9 mouse cellular contexts compared by ENCODE assay signal in genomic region chr3:65586483-65586905, GRCm38 (mm10). TPM values are rescaled to one million over a fixed set of nuclear protein-coding genes. Genes with fewer than 3 reads are reported as not detected.
DNase-seq lines count a peak whose midpoint lies in the region; ATAC-seq and TF ChIP-seq lines count a peak whose summit lies in the region.
"Had no signal": no experiment of that assay in that cellular context is flagged by ENCODE, and none has a peak within 500 bp of the region (broad histone marks: within the 10 kb centered on the region; RNA-seq: fewer than 3 reads in every experiment).

No protein-coding gene starts in this region.

- no peak for TF ChIP-seq CTCF in heart, adult 2 months (IDR thresholded peaks at IDR 0.05)
- TF ChIP-seq CTCF in cortical plate, adult 2 months (IDR thresholded peaks at IDR 0.05; ENCODE audit: extremely low read depth, insufficient read depth, low read length) = no peak
- no peak for TF ChIP-seq CTCF in midbrain, postnatal 0 days (IDR thresholded peaks at IDR 0.05)
- TF ChIP-seq CTCF in testis, adult 2 months (IDR thresholded peaks at IDR 0.05; ENCODE audit: control insufficient read depth, insufficient read depth, insufficient replicate concordance, low read depth, low read length) = no peak

- H3K9me3 ChIP-seq in heart, embryonic 12.5 days (replicated peaks) = no peaks in the 10 kb centered on the region
- H3K9me3 ChIP-seq in kidney, embryonic 16.5 days (ENCODE audit: low read length) = no peaks in the 10 kb centered on the region
- no peaks in the 10 kb centered on the region for H3K9me3 ChIP-seq in midbrain, postnatal 0 days (ENCODE audit: low read length)

- H3K4me3 ChIP-seq in heart, adult 2 months = peak overlapping the region; percentile 26; the same call in 1 of the 2 replicates
- H3K4me3 ChIP-seq in cortical plate, adult 2 months (ENCODE audit: insufficient read depth, low read length) = peak overlapping the region; percentile 10; the same call in 1 of the 2 replicates
- H3K4me3 ChIP-seq in heart, embryonic 12.5 days = peak overlapping the region; percentile 41
- peak overlapping the region; percentile 37 for H3K4me3 ChIP-seq in kidney, embryonic 16.5 days (ENCODE audit: low read length)
- peak overlapping the region; percentile 28 for H3K4me3 ChIP-seq in midbrain, postnatal 0 days (ENCODE audit: low read depth, low read length)
- H3K4me3 ChIP-seq in testis, adult 2 months (ENCODE audit: control insufficient read depth, low read depth, low read length) = peak overlapping the region; percentile 68

- peak; percentile 29 to 40 for DNase-seq in heart, adult 2 months
- DNase-seq in heart, postnatal 25 days (ENCODE audit: low spot score) = no peak
- peak; percentile 12 for DNase-seq in liver
- DNase-seq in midbrain, postnatal 0 days (ENCODE audit: low spot score) = peak; percentile 48

- H3K27me3 ChIP-seq in heart, adult 2 months (ENCODE audit: control insufficient read depth, insufficient read depth, low read length) = no peaks in the 10 kb centered on the region
- H3K27me3 ChIP-seq in heart, embryonic 12.5 days (replicated peaks) = no peaks in the 10 kb centered on the region
- no peaks in the 10 kb centered on the region for H3K27me3 ChIP-seq in kidney, embryonic 16.5 days (ENCODE audit: insufficient read depth, low read length)
- H3K27me3 ChIP-seq in midbrain, postnatal 0 days (ENCODE audit: insufficient read depth, low read length) = no peaks in the 10 kb centered on the region
- no peaks in the 10 kb centered on the region for H3K27me3 ChIP-seq in testis, adult 2 months (ENCODE audit: control insufficient read depth, insufficient read depth, low read length)
- H3K27me3 ChIP-seq: Patski had no signal

- TF ChIP-seq POLR2A in heart, adult 2 months (IDR thresholded peaks at IDR 0.05; ENCODE audit: insufficient read depth, low read depth, low read length) = 0 out of 2 replicates have a peak, but pooled peaks have one; percentile 34
- no peak for TF ChIP-seq POLR2A in cortical plate, adult 2 months (IDR thresholded peaks at IDR 0.05; ENCODE audit: extremely low read depth, insufficient read depth, low read length)
- TF ChIP-seq POLR2A in testis, adult 2 months (IDR thresholded peaks at IDR 0.05; ENCODE audit: control insufficient read depth, low read depth, low read length) = 0 out of 2 replicates have a peak, but pooled peaks have one; percentile 30

- H3K4me2 ChIP-seq in heart, embryonic 12.5 days = peak overlapping the region; percentile 67
- peak overlapping the region; percentile 62 for H3K4me2 ChIP-seq in kidney, embryonic 16.5 days (replicated peaks; ENCODE audit: low read depth, low read length)
- peak overlapping the region; percentile 55 for H3K4me2 ChIP-seq in midbrain, postnatal 0 days (ENCODE audit: low read depth, low read length, poor library complexity, severe bottlenecking)

- intact Hi-C loops in heart, adult 2 months (cut with DNase I) = no loop called here
- intact Hi-C loops in heart, postnatal 25 days (cut with DNase I) = no loop called here

- H3K27ac ChIP-seq in heart, adult 2 months = no peak overlapping the region
- no peak overlapping the region for H3K27ac ChIP-seq in cortical plate, adult 2 months (ENCODE audit: insufficient read depth, low read length)
- peak overlapping the region; percentile 8; the same call in 1 of the 2 replicates for H3K27ac ChIP-seq in heart, embryonic 12.5 days (ENCODE audit: poor library complexity, severe bottlenecking)
- no peak overlapping the region for H3K27ac ChIP-seq in kidney, embryonic 16.5 days (ENCODE audit: low read length)
- H3K27ac ChIP-seq in midbrain, postnatal 0 days (ENCODE audit: low read depth, low read length) = no peak overlapping the region
- peak overlapping the region; percentile 60; the same call in 1 of the 2 replicates for H3K27ac ChIP-seq in testis, adult 2 months (ENCODE audit: control insufficient read depth, insufficient read depth, low read depth, low read length)

- ATAC-seq in heart, embryonic 12.5 days (ENCODE audit: insufficient number of reproducible peaks, low FRiP score) = no peak
- peak; percentile 80 for ATAC-seq in kidney, embryonic 16.5 days (ENCODE audit: low FRiP score, low TSS enrichment)
- peak; percentile 76 for ATAC-seq in midbrain, postnatal 0 days (ENCODE audit: low FRiP score)
- ATAC-seq: Patski had no signal

- peaks cover 2% of the 10 kb centered on the region; the same call in 1 of the 2 replicates for H3K4me1 ChIP-seq in heart, adult 2 months (ENCODE audit: control insufficient read depth, insufficient read depth, low read length)
- 0 out of 2 replicates have a peak, but pooled peaks cover 2% of the 10 kb centered on the region for H3K4me1 ChIP-seq in cortical plate, adult 2 months (ENCODE audit: control insufficient read depth, insufficient read depth, low read length)
- peaks cover 9% of the 10 kb centered on the region; the same call in 1 of the 2 replicates for H3K4me1 ChIP-seq in heart, embryonic 12.5 days (replicated peaks)
- peaks cover 15% of the 10 kb centered on the region; the same call in 1 of the 2 replicates for H3K4me1 ChIP-seq in kidney, embryonic 16.5 days (ENCODE audit: insufficient read depth, low read length)
- H3K4me1 ChIP-seq in midbrain, postnatal 0 days (ENCODE audit: insufficient read depth, low read length) = peaks cover 10% of the 10 kb centered on the region; the same call in 1 of the 2 replicates
- peaks cover 6% of the 10 kb centered on the region for H3K4me1 ChIP-seq in testis, adult 2 months (ENCODE audit: control insufficient read depth, insufficient read depth, low read length)

- TF ChIP-seq EP300 in heart, adult 2 months (IDR thresholded peaks at IDR 0.05; ENCODE audit: insufficient read depth, low read depth, low read length) = 0 out of 2 replicates have a peak, but pooled peaks have one; percentile 7

- WGBS in heart, adult 2 months = 9% methylated on average over 16 of the region's 16 CpGs
- WGBS in heart, embryonic 12.5 days = 9% methylated on average over 16 of the region's 16 CpGs
- WGBS in kidney, embryonic 16.5 days = 6% methylated on average over 16 of the region's 16 CpGs
- WGBS in midbrain, postnatal 0 days = 1% methylated on average over 16 of the region's 16 CpGs

- no peaks in the 10 kb centered on the region for H3K36me3 ChIP-seq in heart, adult 2 months (ENCODE audit: control insufficient read depth, insufficient read depth, low read length)
- H3K36me3 ChIP-seq in heart, embryonic 12.5 days = no peaks in the 10 kb centered on the region
- no peaks in the 10 kb centered on the region for H3K36me3 ChIP-seq in kidney, embryonic 16.5 days (ENCODE audit: insufficient read depth, low read length)
- H3K36me3 ChIP-seq in midbrain, postnatal 0 days (ENCODE audit: insufficient read depth, low read length) = no peaks in the 10 kb centered on the region
- H3K36me3 ChIP-seq in testis, adult 2 months (ENCODE audit: control insufficient read depth, insufficient read depth, low read length) = no peaks in the 10 kb centered on the region

- H3K79me2 ChIP-seq in heart, adult 2 months (replicated peaks; ENCODE audit: control insufficient read depth, insufficient read depth, low read length) = no peaks in the 10 kb centered on the region

- H3K9ac ChIP-seq in heart, adult 2 months (ENCODE audit: low read depth, low read length) = peak overlapping the region; percentile 54
- H3K9ac ChIP-seq in heart, embryonic 12.5 days = peak overlapping the region; percentile 30; the same call in 1 of the 2 replicates
- H3K9ac ChIP-seq in kidney, embryonic 16.5 days (replicated peaks; ENCODE audit: low read length) = peak overlapping the region; percentile 53
- peak overlapping the region; percentile 19; the same call in 1 of the 2 replicates for H3K9ac ChIP-seq in midbrain, postnatal 0 days (replicated peaks; ENCODE audit: low read length, poor library complexity, severe bottlenecking)

RNA-seq across cellular contexts. Expression of gene Tiparp, which starts 58.3 kb away (rescaled TPM):
- total RNA-seq in heart, adult 2 months (2021) = 10 to 100 TPM; 11.1 to 12.9 TPM
- 2.9 and 4.6 TPM in 2 replicates for polyA plus RNA-seq in heart, adult 2 months (2012; rRNA removed)
- 10 to 100 TPM in 1 of 2 experiments, 1 to 10 TPM in 1; 9.9 to 11.5 TPM for total RNA-seq in heart, postnatal 25 days (2021)
- polyA plus RNA-seq in cortical plate, adult 2 months (2012; rRNA removed) = 6.4 and 8.2 TPM in 2 replicates
- 29.7 and 36.3 TPM in 2 replicates for polyA plus RNA-seq in heart, embryonic 12.5 days (2016; fragmentation: Nextera tagmentation; extraction: Ambion mirVana)
- polyA plus RNA-seq in kidney, embryonic 16.5 days (2015; fragmentation: Nextera tagmentation; extraction: Ambion mirVana) = 27.4 and 28.3 TPM in 2 replicates
- 15.8 and 20.1 TPM in 2 replicates for total RNA-seq in midbrain, postnatal 0 days (2014; rRNA removed)
- polyA plus RNA-seq in midbrain, postnatal 0 days (2015; fragmentation: Nextera tagmentation; extraction: Ambion mirVana) = 15.3 and 16.1 TPM in 2 replicates
- polyA plus RNA-seq in testis, adult 2 months (2012; rRNA removed) = 3.1 and 3.7 TPM in 2 replicates

Comparison
In these comparisons a context has a peak if more than half of its experiments do, and no peak if none do; other contexts are left out.
1. H3K27ac ChIP-seq: peak in heart, embryonic 12.5 days (single experiment) and testis, adult 2 months (single experiment); none in heart, adult 2 months (single experiment), cortical plate, adult 2 months (single experiment), kidney, embryonic 16.5 days (single experiment) and midbrain, postnatal 0 days (single experiment).
2. H3K4me3 ChIP-seq: peak in every context shown above with its lines; median percentile 68 in testis, adult 2 months; 41 in heart, embryonic 12.5 days; 37 in kidney, embryonic 16.5 days; 28 in midbrain, postnatal 0 days; 26 in heart, adult 2 months; 10 in cortical plate, adult 2 months.
3. Peak in every context shown above with its lines, with median percentiles within 50 percentile points of each other: H3K9ac ChIP-seq and H3K4me2 ChIP-seq.